Mouse (Mus musculus) stomach, embryonic 14.5 days (tissue): Measurements from ENCODE around the gene Litaf. TPM values are rescaled to one million over a fixed set of nuclear protein-coding genes. Genes with fewer than 3 reads are reported as not detected.
"Not testable (repeated sequence)": the region's sequence is repeated elsewhere in the genome, so short reads cannot be mapped to it uniquely, and the experiment has no call there.

ENCODE experiments used
- ATAC-seq: fragments of 200-750 bp; cut with Nextera tagmentation; 2 replicates; pipeline ENCODE4 v1.8.0; 2017; ENCODE audit warnings: low read depth, moderate TSS enrichment; ENCODE audit not compliant: insufficient number of reproducible peaks, insufficient read depth, low FRiP score
- H3K27ac ChIP-seq: fragments of 300-500 bp; sonication (generic); 2 replicates; pipeline ENCODE4 v1.5.1; 2014; ENCODE audit warnings: mild to moderate bottlenecking, low read length, moderate library complexity, mixed read lengths
- H3K27me3 ChIP-seq: fragments of 300-500 bp; sonication (generic); 2 replicates; pipeline ENCODE4 v1.6.1; 2014; ENCODE audit warnings: low read length, control low read depth, mixed read lengths; ENCODE audit not compliant: control insufficient read depth, insufficient read depth
- H3K36me3 ChIP-seq: fragments of 300-500 bp; sonication (generic); 2 replicates; pipeline ENCODE4 v1.6.1; 2014; ENCODE audit warnings: mild to moderate bottlenecking, control low read depth, low read length, moderate library complexity, mixed read lengths; ENCODE audit not compliant: control insufficient read depth, insufficient read depth
- H3K4me1 ChIP-seq: fragments of 300-500 bp; sonication (generic); 2 replicates; pipeline ENCODE4 v1.6.1; 2014; ENCODE audit warnings: low read length, control low read depth, mixed read lengths; ENCODE audit not compliant: control insufficient read depth, insufficient read depth
- H3K4me2 ChIP-seq: fragments of 300-500 bp; sonication (generic); replicated peaks from 2 replicates; pipeline ENCODE4 v1.6.1; 2014; ENCODE audit warnings: low read depth, low read length, control low read depth
- H3K4me3 ChIP-seq: fragments of 300-500 bp; sonication (generic); 2 replicates; pipeline ENCODE4 v1.5.1; 2014; ENCODE audit warnings: low read depth, low read length, control low read depth
- H3K9ac ChIP-seq: fragments of 300-500 bp; sonication (generic); replicated peaks from 2 replicates; pipeline ENCODE4 v1.6.1; 2014; ENCODE audit warnings: low read depth, mild to moderate bottlenecking, control low read depth, low read length, moderate library complexity, mixed read lengths
- H3K9me3 ChIP-seq: fragments of 300-500 bp; sonication (generic); 2 replicates; pipeline ENCODE4 v1.6.1; 2016; ENCODE audit warnings: low read depth, low read length, control low read depth; ENCODE audit not compliant: control insufficient read depth
- WGBS: fragments of 180-500 bp; shearing (Covaris S2); extraction: QIAGEN DNeasy Blood & Tissue Kit; methylation state at CpG from one replicate; pipeline ENCODE4 v1.1.7; 2014; 5-methylcytosine and 5-hydroxymethylcytosine counted together
- polyA plus RNA-seq: library from polyadenylated mRNA; unstranded; fragments of >200 nt; fragmentation: Nextera tagmentation; extraction: Ambion mirVana; gene quantifications from 2 replicates; pipeline ENCODE4 v1.2.1, GENCODE M21; 2014

Litaf gene
- polyA plus RNA-seq, 1 experiment from 2014 or later = 107 TPM

DNA sequence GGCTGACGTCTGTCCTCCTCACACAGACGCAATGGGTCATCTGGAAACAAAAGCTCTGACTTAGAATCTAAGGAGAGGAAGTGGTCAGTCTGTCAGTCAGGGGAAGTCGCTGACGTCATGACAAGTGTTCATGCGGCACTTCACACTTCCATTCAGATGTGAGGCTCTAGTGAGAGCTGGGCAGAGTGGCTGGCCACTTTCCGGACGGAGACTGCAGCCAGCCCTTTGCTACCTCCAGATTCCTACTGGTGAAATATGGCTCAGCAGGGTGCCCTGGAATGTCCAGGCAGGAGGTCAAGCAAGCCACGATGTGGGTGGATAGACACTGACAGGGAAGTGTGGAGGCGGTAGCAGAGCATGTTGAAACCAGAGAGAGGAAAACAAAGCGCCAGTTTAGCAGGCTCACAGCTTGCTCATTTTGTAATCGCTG is 89.7 kb downstream of the Litaf start:
- WGBS = 76% methylated on average over 11 of the region's 11 CpGs
- Histone ChIP-seq H3K27me3 (no peaks in the 10 kb centered on the region), H3K36me3 (no peaks in the 10 kb centered on the region), H3K27ac (no peak overlapping the region), H3K4me3 (no peak overlapping the region), H3K9ac (no peak overlapping the region), H3K4me1 (peaks cover 14% of the 10 kb centered on the region), H3K9me3 (no peaks in the 10 kb centered on the region), H3K4me2 (no peak overlapping the region)
- no peak for ATAC-seq

DNA sequence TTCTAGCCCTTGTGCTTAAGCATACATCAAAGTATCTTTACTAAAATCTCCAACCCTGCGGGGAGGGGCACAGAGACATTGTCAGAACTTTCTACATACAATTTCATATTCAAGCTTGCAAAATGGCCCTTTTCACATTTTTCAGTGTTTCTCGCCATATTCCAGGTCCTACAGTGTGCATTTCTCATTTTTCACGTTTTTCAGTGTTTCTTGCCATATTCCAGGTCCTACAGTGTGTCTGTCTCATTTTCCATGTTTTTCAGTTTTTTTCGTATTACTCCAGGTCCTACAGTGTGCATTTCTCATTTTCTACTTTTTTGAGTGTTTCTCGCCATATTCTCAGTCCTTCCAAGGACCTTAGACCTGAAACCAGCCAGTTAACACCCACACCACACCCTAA is 91.0 kb downstream of the Litaf start:
- 78% methylated on average over 5 of the region's 5 CpGs for WGBS
- peak; percentile 70; the same call in 1 of the 2 replicates for ATAC-seq
- Histone ChIP-seq H3K27me3 (no peaks in the 10 kb centered on the region), H3K4me2 (no peak overlapping the region), H3K4me1 (peaks cover 16% of the 10 kb centered on the region), H3K36me3 (no peaks in the 10 kb centered on the region), H3K4me3 (no peak overlapping the region), H3K27ac (no peak overlapping the region), H3K9ac (no peak overlapping the region), H3K9me3 (no peaks in the 10 kb centered on the region)

DNA sequence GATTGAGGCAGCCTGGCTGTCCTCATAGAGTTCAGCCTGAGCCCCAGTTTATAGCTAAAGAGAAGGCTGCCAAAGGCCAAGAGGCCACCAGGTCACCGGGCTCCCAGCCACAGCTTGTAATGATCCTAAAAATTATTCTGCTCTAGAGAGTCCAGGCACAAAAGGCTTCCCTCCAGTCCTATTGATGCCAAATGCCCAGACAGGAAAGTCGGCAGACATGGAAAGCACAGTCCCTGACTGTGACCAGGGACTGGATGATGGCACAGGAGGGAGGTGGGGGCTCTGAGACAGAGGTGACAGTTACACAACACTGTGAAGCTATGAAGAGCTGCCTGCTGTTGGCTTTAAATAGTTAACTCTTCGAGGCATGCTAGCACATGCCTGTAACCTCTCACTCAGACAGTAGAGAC is 91.9 kb downstream of the Litaf start:
- ATAC-seq = no peak
- Histone ChIP-seq H3K27ac (no peak overlapping the region), H3K9ac (no peak overlapping the region), H3K36me3 (no peaks in the 10 kb centered on the region), H3K27me3 (no peaks in the 10 kb centered on the region), H3K4me3 (no peak overlapping the region), H3K4me2 (no peak overlapping the region), H3K4me1 (0 out of 2 replicates have a peak, but pooled peaks cover 8% of the 10 kb centered on the region), H3K9me3 (no peaks in the 10 kb centered on the region)
- WGBS = 47% methylated on average over 3 of the region's 3 CpGs

DNA sequence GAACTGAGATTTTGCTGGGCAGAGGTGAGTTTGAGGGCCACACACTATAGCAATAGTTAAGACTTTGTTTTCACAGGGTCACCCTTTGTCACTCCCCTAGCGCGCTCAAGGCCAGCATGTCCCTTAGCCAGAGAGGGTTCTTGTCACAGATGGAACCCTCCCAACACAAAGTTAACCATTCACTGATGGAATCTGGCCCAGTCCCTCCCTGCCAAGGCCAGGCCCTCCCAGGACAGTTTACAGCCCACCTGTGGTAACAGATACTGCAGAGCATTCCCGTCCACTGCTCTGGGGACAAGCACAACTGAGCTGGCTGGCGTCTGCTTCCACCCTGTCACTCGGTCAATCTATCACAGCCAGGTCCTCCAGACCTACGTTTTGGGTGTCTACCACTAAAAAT is 93.7 kb downstream of the Litaf start:
- H3K27ac ChIP-seq = no peak overlapping the region
- no peaks in the 10 kb centered on the region for H3K36me3 ChIP-seq
- no peaks in the 10 kb centered on the region for H3K27me3 ChIP-seq
- no peak overlapping the region for H3K4me2 ChIP-seq
- no peak overlapping the region for H3K9ac ChIP-seq
- ATAC-seq = peak; percentile 43; the same call in 1 of the 2 replicates
- no peak overlapping the region for H3K4me3 ChIP-seq
- no peaks in the 10 kb centered on the region for H3K9me3 ChIP-seq
- WGBS = 58% methylated on average over 6 of the region's 6 CpGs
- H3K4me1 ChIP-seq = 0 out of 2 replicates have a peak, but pooled peaks cover 5% of the 10 kb centered on the region

DNA sequence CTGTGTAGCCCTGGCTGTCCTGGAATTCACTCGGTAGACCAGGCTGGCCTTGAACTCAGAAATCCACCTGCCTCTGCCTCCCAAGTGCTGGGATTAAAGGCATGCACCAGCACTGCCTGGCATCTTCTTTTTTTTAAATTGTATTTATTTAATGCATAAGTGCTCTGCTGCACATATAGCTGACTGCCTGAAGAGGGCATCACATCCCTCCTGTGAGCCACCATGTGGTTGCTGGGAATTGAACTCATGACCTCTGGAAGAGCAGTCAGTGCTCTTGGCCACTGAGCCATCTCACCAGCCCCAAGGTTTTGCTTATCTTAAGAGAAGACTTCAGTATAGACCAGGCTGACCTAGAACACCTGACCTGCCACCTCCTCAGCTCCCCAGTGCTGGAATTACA is 96.0 kb downstream of the Litaf start:
- H3K4me3 ChIP-seq, H3K27ac ChIP-seq, H3K4me1 ChIP-seq, H3K9ac ChIP-seq, H3K9me3 ChIP-seq, H3K4me2 ChIP-seq, H3K27me3 ChIP-seq, H3K36me3 ChIP-seq, ATAC-seq: not testable (repeated sequence)
- WGBS = 92% methylated on average over 1 of the region's 1 CpGs

DNA sequence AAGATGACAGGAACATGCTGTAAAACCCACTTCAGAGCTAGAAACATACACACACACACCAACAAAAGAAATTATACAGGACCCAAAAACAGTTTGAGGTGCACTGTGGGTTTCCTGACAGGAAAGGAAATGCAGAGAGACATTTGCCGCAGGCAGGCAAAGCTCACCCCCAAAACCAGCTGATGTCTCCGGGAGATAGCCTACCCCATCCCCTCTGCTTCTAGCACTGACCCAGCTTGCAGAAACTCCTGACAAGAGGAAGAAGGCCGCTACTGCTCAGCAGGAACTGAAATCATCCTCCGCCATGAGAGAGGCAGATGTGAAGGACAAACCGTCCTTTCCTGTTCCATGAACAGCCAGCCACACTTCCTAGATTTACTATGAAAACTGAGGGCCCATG is 96.6 kb downstream of the Litaf start:
- no peak overlapping the region for H3K27ac ChIP-seq
- no peak overlapping the region for H3K9ac ChIP-seq
- peaks cover 9% of the 10 kb centered on the region; the same call in 1 of the 2 replicates for H3K36me3 ChIP-seq
- no peak overlapping the region for H3K4me3 ChIP-seq
- ATAC-seq = no peak
- H3K4me1 ChIP-seq = 0 out of 2 replicates have a peak, but pooled peaks cover 3% of the 10 kb centered on the region
- no peaks in the 10 kb centered on the region for H3K27me3 ChIP-seq
- H3K4me2 ChIP-seq = no peak overlapping the region
- H3K9me3 ChIP-seq = no peaks in the 10 kb centered on the region
- 73% methylated on average over 5 of the region's 5 CpGs for WGBS

DNA sequence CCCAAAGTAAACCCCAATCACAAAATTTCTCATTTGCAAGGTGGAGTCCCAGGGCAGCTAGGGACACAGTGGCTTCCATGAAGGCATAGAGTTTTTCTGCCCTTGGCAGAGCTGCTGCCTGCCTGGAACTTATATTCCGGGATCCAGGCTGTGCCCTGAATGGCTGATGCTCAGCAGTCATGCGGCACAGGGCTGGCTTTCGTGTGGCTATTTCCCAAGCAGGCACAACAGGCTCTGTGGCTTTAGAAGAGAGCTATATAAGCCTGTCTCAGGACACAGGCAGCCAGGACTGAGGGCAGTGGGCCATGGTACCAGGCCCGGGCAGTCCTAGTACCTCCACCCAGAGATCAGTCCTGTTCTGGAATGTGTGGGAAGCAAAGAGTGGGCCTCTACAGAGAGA is 97.7 kb downstream of the Litaf start:
- peaks cover 18% of the 10 kb centered on the region; the same call in 1 of the 2 replicates for H3K36me3 ChIP-seq
- H3K9me3 ChIP-seq = no peaks in the 10 kb centered on the region
- no peak overlapping the region for H3K4me2 ChIP-seq
- no peak overlapping the region for H3K27ac ChIP-seq
- ATAC-seq = no peak
- WGBS = 85% methylated on average over 4 of the region's 4 CpGs
- H3K27me3 ChIP-seq = no peaks in the 10 kb centered on the region
- H3K4me3 ChIP-seq = no peak overlapping the region
- no peak overlapping the region for H3K9ac ChIP-seq
- 0 out of 2 replicates have a peak, but pooled peaks cover 3% of the 10 kb centered on the region for H3K4me1 ChIP-seq

DNA sequence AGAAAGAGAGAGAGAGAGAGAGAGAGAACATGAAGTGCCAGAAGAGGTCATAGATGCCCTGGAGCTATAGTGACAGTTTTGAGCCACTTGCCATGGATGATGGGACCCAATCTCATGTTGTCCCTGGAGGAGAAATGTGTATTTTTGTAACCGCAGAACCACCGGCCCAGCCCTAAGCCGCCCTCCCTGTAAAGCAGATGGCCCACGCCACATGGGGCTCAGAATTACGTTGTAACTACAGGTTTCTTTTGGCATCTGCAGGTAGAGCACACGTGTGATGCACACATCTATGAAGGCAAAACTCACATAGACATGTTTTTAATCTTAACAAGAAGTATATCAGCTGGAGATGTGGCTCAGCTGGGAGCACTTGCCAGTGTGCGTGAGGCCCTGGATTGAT is 98.2 kb downstream of the Litaf start:
- WGBS = 81% methylated on average over 7 of the region's 7 CpGs

DNA sequence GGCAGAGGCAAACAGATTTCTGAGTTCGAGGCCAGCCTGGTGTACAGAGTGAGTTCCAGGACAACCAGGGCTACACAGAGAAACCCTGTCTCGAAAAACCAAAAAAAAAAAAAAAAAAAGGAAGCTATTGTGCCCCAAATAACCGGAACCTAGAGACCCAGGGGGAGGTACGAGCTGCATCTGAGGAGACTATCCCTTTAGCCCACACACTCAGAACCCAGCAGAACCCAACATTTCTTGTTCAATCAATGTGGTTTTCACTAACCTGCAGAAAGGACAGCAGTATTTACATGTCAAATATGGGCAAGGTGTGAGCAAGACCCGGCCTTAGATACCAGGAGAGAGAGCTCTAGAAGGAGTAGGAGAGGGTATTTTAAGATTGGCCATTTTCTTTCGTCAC is 98.9 kb downstream of the Litaf start:
- Histone ChIP-seq H3K4me3 (no peak overlapping the region), H3K36me3 (peaks cover 24% of the 10 kb centered on the region; the same call in 1 of the 2 replicates), H3K4me2 (no peak overlapping the region), H3K4me1 (0 out of 2 replicates have a peak, but pooled peaks cover 3% of the 10 kb centered on the region), H3K9ac (no peak overlapping the region), H3K27me3 (no peaks in the 10 kb centered on the region), H3K27ac (no peak overlapping the region), H3K9me3 (no peaks in the 10 kb centered on the region)
- WGBS = 72% methylated on average over 6 of the region's 6 CpGs
- ATAC-seq = no peak

More for the DNA sequence above, 98.2 kb downstream of the Litaf start:
- Histone ChIP-seq H3K27ac (no peak overlapping the region), H3K9me3 (no peaks in the 10 kb centered on the region), H3K9ac (no peak overlapping the region), H3K4me2 (no peak overlapping the region), H3K27me3 (no peaks in the 10 kb centered on the region), H3K4me1 (0 out of 2 replicates have a peak, but pooled peaks cover 3% of the 10 kb centered on the region), H3K4me3 (no peak overlapping the region), H3K36me3 (peaks cover 24% of the 10 kb centered on the region; the same call in 1 of the 2 replicates)
- no peak for ATAC-seq
